Mouse (Mus musculus) cerebellum, adult 11-12 months (tissue): Measurements from ENCODE around the gene Commd2.

ENCODE experiments used
- DNase-seq: peaks from one replicate; pipeline ENCODE4 v3.0.0; 2022

Gene Commd2

GRCm38 (mm10) chr3:57612430-57612997, 39.0 kb downstream of the Commd2 start:
- no peak for DNase-seq

- no peak for DNase-seq
These were observed 39.7 kb downstream of the Commd2 start for GRCm38 (mm10) chr3:57611776-57612175.

- DNase-seq, result no peak
These were observed 46.9 kb downstream of the Commd2 start for GRCm38 (mm10) chr3:57604618-57605015.

- DNase-seq, result no peak
These were observed 47.5 kb downstream of the Commd2 start for GRCm38 (mm10) chr3:57603891-57604617.

DNA sequence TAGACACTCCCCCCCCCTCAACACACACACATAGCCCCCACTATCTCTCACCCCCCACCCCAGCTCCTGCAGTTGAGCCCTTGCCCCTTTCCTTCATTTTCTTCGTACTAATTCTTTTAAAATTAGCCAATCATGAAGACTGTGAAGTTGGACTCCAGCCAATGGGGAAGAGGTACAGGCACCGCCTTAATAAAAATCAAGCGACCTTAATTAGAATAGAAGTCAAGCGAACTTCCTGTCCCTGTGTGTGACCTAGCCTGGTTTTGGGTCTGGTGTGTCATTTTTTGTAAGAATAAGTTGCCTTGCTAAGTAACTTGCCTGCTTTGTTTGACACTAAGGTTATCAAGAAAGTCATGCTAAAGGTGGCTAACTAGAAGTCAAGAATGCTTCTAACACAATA, 48.9 kb downstream of the Commd2 start:
- no peak for DNase-seq

DNA sequence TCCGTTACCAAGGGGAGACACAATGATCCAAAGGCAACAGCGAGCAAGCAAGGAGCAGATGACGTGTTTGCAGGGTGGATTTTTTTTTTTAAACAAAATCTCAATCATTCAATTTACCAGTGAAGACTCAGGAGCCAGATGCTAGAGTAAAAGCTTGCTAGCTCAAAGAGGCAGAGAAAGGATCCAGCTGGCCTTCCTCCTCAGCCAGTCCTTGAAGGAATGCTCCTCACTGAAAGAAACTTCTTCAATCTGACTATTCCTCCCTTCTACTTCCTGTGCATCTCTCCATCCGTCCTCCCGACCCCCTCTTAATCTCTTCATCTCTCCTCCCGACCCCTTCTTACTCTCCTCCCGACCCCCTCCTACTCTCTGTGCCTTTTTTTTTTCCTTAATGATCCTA, 54.9 kb downstream of the Commd2 start:
- DNase-seq, result no peak

GRCm38 (mm10) chr3:57595506-57595905, 56.0 kb downstream of the Commd2 start:
- DNase-seq, result no peak
